8 mouse cellular contexts compared by ENCODE assay signal in the genomic region with DNA sequence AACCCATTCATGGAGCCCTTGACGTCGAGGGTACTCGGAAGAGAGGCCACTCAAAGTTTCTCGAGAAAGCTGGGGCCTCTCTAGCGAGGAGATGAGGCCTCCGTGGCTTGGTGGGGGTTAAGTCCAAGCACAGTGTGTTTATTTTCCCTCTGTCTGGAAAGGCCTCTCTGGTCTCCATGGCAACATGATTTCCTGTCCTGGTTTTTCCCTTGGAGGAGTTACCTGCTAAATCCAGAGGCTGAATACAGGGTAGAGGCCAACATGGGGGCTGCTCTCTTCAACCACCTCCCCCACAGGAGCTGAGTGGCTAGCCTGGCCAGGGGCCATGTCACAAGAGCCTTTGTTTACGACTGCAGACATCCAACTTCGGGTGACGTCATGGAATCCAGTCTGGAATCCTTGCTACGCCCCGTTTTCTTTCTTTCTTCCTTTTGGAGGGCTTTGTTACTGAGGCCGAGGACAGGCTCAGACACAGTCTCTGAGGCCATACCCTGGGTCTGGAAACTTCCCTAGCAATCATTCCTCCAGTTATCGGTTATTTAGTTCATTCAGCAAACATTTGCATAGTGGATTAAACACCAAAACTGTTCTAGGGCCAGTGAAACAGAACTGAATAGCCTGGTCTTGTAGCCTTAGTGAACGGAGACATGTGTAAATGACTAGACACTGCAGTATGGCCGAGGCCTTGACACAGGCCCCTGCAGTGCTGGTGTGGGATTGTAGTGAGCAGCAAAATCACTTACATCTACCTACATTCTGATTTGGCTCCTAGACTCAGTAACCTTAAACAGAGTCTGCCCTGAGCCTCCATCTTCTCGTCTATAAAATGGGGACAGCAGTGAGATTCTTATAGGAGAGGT. TPM values are rescaled to one million over a fixed set of nuclear protein-coding genes. Genes with fewer than 3 reads are reported as not detected.
A peak's percentile ranks its signal among the peaks of the same experiment; 100 is the strongest.
DNase-seq lines count a peak whose midpoint lies in the region; ATAC-seq and TF ChIP-seq lines count a peak whose summit lies in the region.

No protein-coding gene starts in this region.

- peak; percentile 91 for ATAC-seq in hindbrain, postnatal 0 days
- ATAC-seq in megakaryocyte progenitor cell, adult 5-6 weeks (replicated peaks; ENCODE audit: poor library complexity): no peak

- no peaks in the 10 kb centered on the region for H3K36me3 ChIP-seq in hindbrain, postnatal 0 days (ENCODE audit: insufficient read depth, low read length)

- peaks cover 9% of the 10 kb centered on the region; the same call in 1 of the 2 replicates for H3K4me1 ChIP-seq in hindbrain, postnatal 0 days (ENCODE audit: insufficient read depth, low read length)

- no peaks in the 10 kb centered on the region for H3K9me3 ChIP-seq in hindbrain, postnatal 0 days (ENCODE audit: low read length)

- H3K4me3 ChIP-seq in hindbrain, postnatal 0 days (ENCODE audit: low read length): no peak overlapping the region

- H3K9ac ChIP-seq in hindbrain, postnatal 0 days (replicated peaks; ENCODE audit: low read length): peak overlapping the region; percentile 31

- WGBS in hindbrain, postnatal 0 days: 13% methylated on average over 16 of the region's 16 CpGs

- no peak overlapping the region for H3K4me2 ChIP-seq in hindbrain, postnatal 0 days (ENCODE audit: low read depth, low read length)

- H3K27ac ChIP-seq in hindbrain, postnatal 0 days: peak overlapping the region; percentile 88

- no peaks in the 10 kb centered on the region for H3K27me3 ChIP-seq in hindbrain, postnatal 0 days (ENCODE audit: insufficient read depth, low read length)

- peak; percentile 95 for DNase-seq in Muller cell, postnatal 12 days (ENCODE audit: inconsistent ontology term)
- peak; percentile 19 to 39 for DNase-seq in cerebellum, postnatal 25 days
- peak; percentile 51 to 73 for DNase-seq in gastrocnemius, adult 8-10 months (ENCODE audit: low spot score in 2 of 2)
- DNase-seq in hindbrain, postnatal 0 days (ENCODE audit: low spot score): peak; percentile 85
- DNase-seq in left cerebral cortex, adult 8-10 months (ENCODE audit: low spot score in 2 of 2): peak; percentile 57 to 78
- DNase-seq in lung, postnatal 36 days: peak; percentile 92
- peak; percentile 64 for DNase-seq in right cerebral cortex, postnatal 25 days

- TF ChIP-seq CTCF in hindbrain, postnatal 0 days (IDR thresholded peaks at IDR 0.05; ENCODE audit: low read depth): no peak

RNA-seq across cellular contexts. Expression of gene Tnrc6a, which starts 25.6 kb away (rescaled TPM):
- total RNA-seq in gastrocnemius, adult 8-10 months (2022): 10 to 100 TPM; 20.4 to 26.6 (median 22.1) TPM
- total RNA-seq in hindbrain, postnatal 0 days (2014; rRNA removed): 48.5 and 51.3 TPM in 2 replicates
- 62.1 and 65.5 TPM in 2 replicates for polyA plus RNA-seq in hindbrain, postnatal 0 days (2015; fragmentation: Nextera tagmentation; extraction: Ambion mirVana)
- 10 to 100 TPM; 57.3 to 66.6 (median 61.9) TPM for total RNA-seq in left cerebral cortex, adult 8-10 months (2022)
- total RNA-seq in megakaryocyte progenitor cell, adult 5-6 weeks (2015): 20.9 and 29.3 TPM in 2 replicates
- 20.2 and 51.3 TPM in 2 replicates for total RNA-seq in megakaryocyte progenitor cell, adult 5-6 weeks (2017)

Comparison
In these comparisons a context has a peak if more than half of its experiments do, and no peak if none do; other contexts are left out.
1. DNase-seq: peak in every context shown above with its lines; median percentile 95 in Muller cell, postnatal 12 days; 92 in lung, postnatal 36 days; 85 in hindbrain, postnatal 0 days; 68 in left cerebral cortex, adult 8-10 months; 64 in right cerebral cortex, postnatal 25 days; 62 in gastrocnemius, adult 8-10 months; 29 in cerebellum, postnatal 25 days.